Mouse (Mus musculus): ENCODE data around the gene Tysnd1. TPM values are rescaled to one million over a fixed set of nuclear protein-coding genes. Genes with fewer than 3 reads are reported as not detected.

Gene Tysnd1
- polyA plus RNA-seq (2017; shearing (Covaris generic)), result 21.5 TPM

DNA sequence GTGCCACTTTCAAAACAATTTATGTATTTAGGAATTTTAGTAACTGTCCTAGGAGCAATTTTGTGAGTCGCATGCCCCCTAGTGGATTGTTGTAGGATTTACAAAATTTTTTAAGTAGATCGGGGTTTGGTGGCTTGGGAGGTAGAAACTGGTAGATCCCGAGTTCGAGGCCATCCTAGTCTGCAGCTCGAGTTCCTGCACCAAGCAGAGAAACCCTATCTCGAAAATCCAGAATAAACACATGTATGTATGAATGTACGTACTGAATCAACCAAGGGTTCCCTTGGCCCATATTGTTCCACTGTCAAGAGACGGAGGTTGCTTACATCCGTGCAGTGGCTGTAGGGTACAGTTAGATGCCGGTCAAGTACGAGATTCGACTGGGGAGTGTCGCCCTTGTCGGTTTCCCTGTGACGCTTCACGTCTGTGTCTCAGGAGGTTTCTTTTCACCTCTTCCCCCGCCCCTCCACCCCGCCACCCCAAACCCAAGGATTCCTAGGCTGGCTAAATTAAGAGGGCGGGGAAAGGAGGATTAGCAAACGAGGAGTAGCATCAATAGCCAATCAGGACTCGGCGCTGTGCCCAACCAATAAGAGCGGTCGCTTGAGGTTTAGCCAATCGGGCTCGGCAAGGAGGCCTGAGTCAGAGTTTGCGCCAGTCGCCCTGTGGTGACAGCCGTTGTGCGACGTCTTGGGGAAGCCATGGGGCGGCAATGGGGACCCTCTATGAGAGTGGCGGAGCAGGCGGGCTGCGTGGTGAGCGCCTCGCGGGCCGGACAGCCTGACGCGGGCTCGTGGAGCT, at the start of gene Tysnd1:
TSS of gene Tysnd1 (plus strand) at position 645 of the 801 bp plus-strand sequence.

DNA sequence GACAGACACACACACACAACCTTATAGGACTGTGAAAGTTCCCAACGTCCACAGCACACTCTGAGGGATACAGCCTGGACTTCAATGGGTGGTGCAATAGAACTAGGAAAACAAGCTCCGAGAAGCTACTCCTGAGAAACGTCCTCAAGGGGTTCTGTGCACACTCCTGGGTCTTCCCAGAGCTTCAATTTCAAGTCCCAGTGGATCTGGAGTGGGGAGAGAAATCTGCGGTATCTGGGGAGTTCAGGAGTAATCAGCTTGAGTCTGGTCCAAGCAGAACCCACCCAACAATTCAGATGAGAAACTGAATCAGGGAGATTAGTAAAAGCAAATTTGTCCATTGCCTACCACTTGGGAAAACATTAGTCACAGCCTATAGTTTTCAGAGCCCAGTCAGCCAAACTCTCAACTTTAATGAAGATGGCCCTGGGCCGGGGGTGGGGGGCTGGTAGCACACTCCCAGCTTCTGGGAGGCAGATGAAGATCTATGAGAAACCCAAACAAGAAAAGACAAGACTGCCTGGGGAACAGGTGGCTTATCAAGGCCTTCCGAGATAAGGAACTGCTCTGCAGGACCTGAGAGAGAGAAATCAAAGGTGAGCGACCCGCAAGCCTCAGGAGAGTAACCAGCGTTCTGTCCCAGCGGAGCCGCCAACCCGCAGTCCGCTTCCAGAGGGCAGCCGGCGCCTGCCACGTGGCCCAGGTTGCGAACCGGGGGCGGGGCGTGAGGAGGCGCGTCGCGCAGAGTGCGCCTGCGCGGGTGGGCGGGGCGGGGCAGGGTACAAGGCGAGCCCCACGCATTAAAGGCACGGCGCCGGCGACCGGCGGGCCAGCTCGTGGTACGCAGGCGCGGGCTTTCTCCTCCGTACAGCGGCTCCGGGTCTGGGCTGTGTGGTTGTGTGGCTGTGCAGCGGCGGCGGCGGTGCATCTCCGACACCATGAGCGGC, 47.3 kb upstream of the Tysnd1 start, which contains the start of gene Ppa1:
TSS of gene Ppa1 (plus strand) at position 763 of the 947 bp plus-strand sequence.

DNA sequence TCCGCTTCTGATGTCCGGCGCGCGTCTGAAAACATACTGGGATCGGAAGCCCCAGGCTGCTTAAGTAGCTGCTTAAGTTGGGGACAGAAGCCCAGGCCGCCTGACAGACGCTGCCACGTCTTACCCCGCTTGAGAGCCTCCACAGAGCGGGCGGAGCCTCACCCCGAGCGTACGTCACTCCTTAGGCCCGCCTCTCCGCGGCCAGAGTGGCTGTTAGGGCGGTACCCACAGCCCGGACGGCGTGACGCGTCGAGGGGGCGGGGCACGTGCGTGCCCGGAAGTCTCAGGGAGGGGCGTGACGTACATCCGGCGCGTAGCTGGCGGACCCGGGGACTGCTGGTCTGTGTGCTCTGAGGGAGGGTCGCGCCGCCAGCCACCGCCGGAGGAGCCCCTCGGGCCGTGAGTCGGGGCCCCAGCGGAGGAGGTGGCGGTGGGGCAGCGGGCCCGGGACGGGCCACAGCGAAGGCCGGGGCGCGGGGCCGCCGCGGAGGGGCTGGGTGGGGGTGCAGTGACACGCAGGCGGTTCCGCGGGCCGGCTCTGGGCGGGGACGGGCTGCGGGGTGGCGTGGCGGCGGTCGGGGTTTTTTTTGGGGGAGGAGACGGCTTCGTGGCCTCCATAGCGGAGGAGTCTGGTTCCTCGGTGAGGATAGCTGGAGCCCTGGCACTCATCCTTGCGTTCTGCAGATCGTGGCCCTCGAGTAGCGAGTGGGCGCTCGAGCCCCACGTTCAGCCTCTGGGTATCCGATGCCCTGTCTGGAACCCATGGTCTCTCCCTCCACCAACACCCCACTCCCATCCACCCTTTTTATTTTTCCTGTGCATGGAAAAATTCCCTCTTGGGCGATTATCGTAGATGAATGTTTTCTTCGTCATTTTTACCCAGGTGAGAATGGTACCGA, 15.1 kb upstream of the Tysnd1 start, which contains the start of gene Sar1a:
TSS of gene Sar1a (plus strand) at position 285 of the 899 bp plus-strand sequence.

DNA sequence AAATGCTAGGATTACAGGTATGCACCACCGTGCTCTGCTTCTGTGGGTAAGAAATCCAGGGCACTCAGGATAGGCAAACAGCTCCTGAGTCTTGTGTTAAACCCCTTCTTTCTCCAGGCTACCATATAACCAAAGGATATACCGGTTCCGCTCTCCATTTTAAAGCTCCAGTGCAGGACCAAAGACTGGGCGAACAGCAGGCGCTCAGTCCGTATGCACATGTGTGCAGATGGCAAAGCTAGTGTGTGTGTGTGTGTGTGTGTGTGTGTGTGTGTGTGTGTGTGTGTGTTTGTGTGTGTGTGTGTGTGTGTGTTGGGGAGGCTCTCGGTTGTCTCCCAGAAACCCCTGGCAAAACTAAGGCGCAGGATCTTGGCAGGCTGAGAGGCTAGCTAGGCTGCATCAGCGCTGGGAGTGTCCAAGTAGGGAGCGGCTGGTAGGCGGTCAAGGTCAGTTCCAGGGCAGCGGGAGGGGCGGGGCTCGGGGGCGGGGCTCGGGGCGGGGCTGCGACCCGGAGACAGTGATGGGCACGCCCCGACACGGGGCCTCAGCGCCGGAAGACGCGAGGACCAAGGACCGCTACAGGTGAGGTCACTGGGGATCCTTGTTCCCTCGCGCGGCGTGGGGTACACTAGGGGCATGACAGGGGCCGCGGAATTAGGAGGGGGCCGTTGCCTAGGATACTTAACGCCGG, 19.6 kb downstream of the Tysnd1 start, which contains the start of gene Aifm2:
TSS of gene Aifm2 (plus strand) at position 493 of the 691 bp plus-strand sequence.

Other genes with a start within 250 kb of the Tysnd1 start
- gene Eif4ebp2, start 242.9 kb upstream of the Tysnd1 start, polyA plus RNA-seq (2017; shearing (Covaris generic)), result 9.0 TPM
- gene Lrrc20, start 219.7 kb upstream of the Tysnd1 start, polyA plus RNA-seq (2017; shearing (Covaris generic)), result 3.7 TPM
- gene Npffr1, start 100.0 kb upstream of the Tysnd1 start, polyA plus RNA-seq (2017; shearing (Covaris generic)), result not detected
- 42.8 TPM for gene Ppa1, start 47.0 kb upstream of the Tysnd1 start, polyA plus RNA-seq (2017; shearing (Covaris generic))
- gene Sar1a, start 15.2 kb upstream of the Tysnd1 start, polyA plus RNA-seq (2017; shearing (Covaris generic)), result 306 TPM
- 3.1 TPM for gene Aifm2, start 19.7 kb downstream of the Tysnd1 start, polyA plus RNA-seq (2017; shearing (Covaris generic))
- 0.18 TPM for gene H2afy2, start 88.6 kb downstream of the Tysnd1 start, polyA plus RNA-seq (2017; shearing (Covaris generic))

Data from effector memory CD4-positive, alpha-beta T cell, adult 7 months (primary cell).